Mouse (Mus musculus) CH12.LX (cell line): ENCODE data around the gene Lime1. TPM values are rescaled to one million over a fixed set of nuclear protein-coding genes. Genes with fewer than 3 reads are reported as not detected.

Experiments
- DNase-seq: peaks from one replicate; pipeline ENCODE4 v3.0.0-alpha.2; 2013; ENCODE audit errors: extremely low read depth
- H3K27ac ChIP-seq: 2 replicates; pipeline ENCODE4 v1.5.1; 2012; ENCODE audit warnings: low read depth, mild to moderate bottlenecking, control low read depth, moderate library complexity; ENCODE audit not compliant: insufficient read depth
- H3K27me3 ChIP-seq: replicated peaks from 2 replicates; pipeline ENCODE3; 2012; ENCODE audit warnings: inconsistent platforms
- H3K36me3 ChIP-seq, 2 experiments: replicated peaks in 1 of 2; 2 replicates each; pipeline versions ENCODE3 to v1.6.1; 2012; ENCODE audit warnings: inconsistent platforms in 1 of 2, low read length in 1 of 2, mild to moderate bottlenecking in 1 of 2, mixed read lengths in 1 of 2, moderate library complexity in 1 of 2; ENCODE audit not compliant: control insufficient read depth in 1 of 2, insufficient read depth in 1 of 2
- H3K4me1 ChIP-seq, 2 experiments: 2 replicates each; pipeline ENCODE4 v1.6.1; 2012; ENCODE audit warnings: inconsistent platforms in 1 of 2, moderate library complexity in 1 of 2; ENCODE audit not compliant: insufficient read depth in 2 of 2, control insufficient read depth in 1 of 2
- H3K4me2 ChIP-seq: 2 replicates; pipeline ENCODE4 v1.6.1; 2012; ENCODE audit warnings: low read depth, mild to moderate bottlenecking, control low read depth; ENCODE audit not compliant: poor library complexity, insufficient read depth, severe bottlenecking
- H3K4me3 ChIP-seq, 3 experiments: fragments of 150-350 bp in 1 of 3; sonication (generic) in 1 of 3; replicated peaks in 1 of 3; 2 replicates each; pipeline versions ENCODE3 to v1.5.1; 2011 to 2012; ENCODE audit warnings: low read depth in 2 of 3, low read length in 2 of 3, mild to moderate bottlenecking in 2 of 3, moderate library complexity in 2 of 3, control low read depth in 1 of 3, improper control_type of control experiment in 1 of 3, inconsistent platforms in 1 of 3, mixed read lengths in 1 of 3; ENCODE audit not compliant: poor library complexity in 1 of 3
- H3K79me2 ChIP-seq: replicated peaks from 2 replicates; pipeline ENCODE4 v1.6.1; 2012; ENCODE audit warnings: mild to moderate bottlenecking, moderate library complexity; ENCODE audit not compliant: control insufficient read depth, poor library complexity, insufficient read depth, severe bottlenecking; ENCODE audit errors: extremely low read depth
- H3K9ac ChIP-seq: 2 replicates; pipeline ENCODE4 v1.6.1; 2012; ENCODE audit warnings: low read depth, mild to moderate bottlenecking, control low read depth, moderate library complexity; ENCODE audit not compliant: insufficient read depth
- H3K9me3 ChIP-seq: replicated peaks from 2 replicates; pipeline ENCODE3; 2012; ENCODE audit warnings: low read length, inconsistent platforms, mixed read lengths
- E2F4 ChIP-seq: IDR thresholded peaks from 2 replicates; pipeline ENCODE4 v1.6.1; 2011; ENCODE audit warnings: low read depth, low read length, improper control_type of control experiment; ENCODE audit not compliant: insufficient replicate concordance
- ELF1 ChIP-seq: IDR thresholded peaks from 2 replicates; pipeline ENCODE4 v1.6.1; 2014; ENCODE audit warnings: low read depth, mild to moderate bottlenecking, inconsistent platforms, low read length, improper control_type of control experiment
- HCFC1 ChIP-seq: IDR thresholded peaks from 2 replicates; pipeline ENCODE4 v1.6.1; 2012; ENCODE audit warnings: low read depth, mild to moderate bottlenecking, inconsistent platforms, low read length, improper control_type of control experiment
- IRF4 ChIP-seq: IDR thresholded peaks from 2 replicates; pipeline ENCODE4 v1.6.1; 2014; ENCODE audit warnings: low read depth, mild to moderate bottlenecking, inconsistent platforms, low read length, improper control_type of control experiment
- MEF2A ChIP-seq: IDR thresholded peaks from 2 replicates; pipeline ENCODE4 v1.6.1; 2014; ENCODE audit warnings: low read depth, mild to moderate bottlenecking, inconsistent platforms, low read length, improper control_type of control experiment, borderline replicate concordance
- MXI1 ChIP-seq: IDR thresholded peaks from 2 replicates; pipeline ENCODE4 v1.6.1; 2011; ENCODE audit warnings: mild to moderate bottlenecking, low read depth, low read length, improper control_type of control experiment
- MYC ChIP-seq: IDR thresholded peaks from 2 replicates; pipeline ENCODE4 v1.6.1; 2011; ENCODE audit warnings: low read depth, mild to moderate bottlenecking, improper control_type of control experiment, low read length
- PAX5 ChIP-seq: IDR thresholded peaks from 2 replicates; pipeline ENCODE4 v1.6.1; 2012; ENCODE audit warnings: low read length, inconsistent platforms, mixed read lengths
- POLR2A ChIP-seq: IDR thresholded peaks from 2 replicates; pipeline ENCODE4 v1.6.1; 2011; ENCODE audit warnings: low read depth, mild to moderate bottlenecking, improper control_type of control experiment, low read length
- RAD21 ChIP-seq: IDR thresholded peaks from 2 replicates; pipeline ENCODE4 v1.6.1; 2011; ENCODE audit warnings: low read depth, mild to moderate bottlenecking, low read length, improper control_type of control experiment, moderate library complexity
- RCOR1 ChIP-seq: conservative IDR thresholded peaks from 2 replicates; pipeline ENCODE4 v1.6.1; 2012; ENCODE audit warnings: low read depth, mild to moderate bottlenecking, inconsistent platforms, low read length, improper control_type of control experiment
- SMC3 ChIP-seq: IDR thresholded peaks from 2 replicates; pipeline ENCODE4 v1.6.1; 2011; ENCODE audit warnings: low read depth, low read length, improper control_type of control experiment
- TBP ChIP-seq: conservative IDR thresholded peaks from 2 replicates; pipeline ENCODE4 v1.6.1; 2011; ENCODE audit warnings: low read depth, low read length, improper control_type of control experiment
- TCF12 ChIP-seq: IDR thresholded peaks from 2 replicates; pipeline ENCODE4 v1.6.1; 2014; ENCODE audit warnings: low read depth, mild to moderate bottlenecking, inconsistent platforms, low read length, improper control_type of control experiment
- UBTF ChIP-seq: IDR thresholded peaks from 2 replicates; pipeline ENCODE4 v1.6.1; 2012; ENCODE audit warnings: low read depth, mild to moderate bottlenecking, inconsistent platforms, low read length, improper control_type of control experiment, moderate library complexity
- USF2 ChIP-seq: conservative IDR thresholded peaks from 2 replicates; pipeline ENCODE4 v1.6.1; 2011; ENCODE audit warnings: low read depth, low read length, improper control_type of control experiment
- dilution Hi-C: fragments of 300-500 bp; cut with MboI; formaldehyde crosslinking; loops from 2 replicates; pipeline ENCODE4 v1.14.3; 2020; ENCODE audit warnings: low sequenced_read_pairs; ENCODE audit not compliant: extremely low pct_unique_long_range_greater_than_20kb, extremely low pct_ligation_motif_present
- in situ Hi-C: fragments of 300-500 bp; cut with MboI; formaldehyde crosslinking; loops from 3 replicates; pipeline ENCODE4 v1.14.3; 2019; ENCODE audit warnings: low sequenced_read_pairs, low pct_ligation_motif_present, low pct_unique_long_range_greater_than_20kb, mixed read lengths
- polyA plus RNA-seq: library from polyadenylated mRNA; unstranded; fragments of >175 nt; gene quantifications from 2 replicates; pipeline ENCODE4 v1.2.1, GENCODE M21; 2012; ENCODE audit warnings: low read depth; ENCODE audit not compliant: insufficient read length
- total RNA-seq, 2 experiments: library from RNA; depleted of rRNA; stranded (reverse); fragments of 300-350 nt in 1 of 2; fragments of >200 nt in 1 of 2; gene quantifications; 2 replicates each; pipeline ENCODE4 v1.2.3; 2012 to 2014

Lime1 gene
- total and polyA plus RNA-seq, 3 experiments = 59.7 to 70.7 (median 61.5) TPM

DNA sequence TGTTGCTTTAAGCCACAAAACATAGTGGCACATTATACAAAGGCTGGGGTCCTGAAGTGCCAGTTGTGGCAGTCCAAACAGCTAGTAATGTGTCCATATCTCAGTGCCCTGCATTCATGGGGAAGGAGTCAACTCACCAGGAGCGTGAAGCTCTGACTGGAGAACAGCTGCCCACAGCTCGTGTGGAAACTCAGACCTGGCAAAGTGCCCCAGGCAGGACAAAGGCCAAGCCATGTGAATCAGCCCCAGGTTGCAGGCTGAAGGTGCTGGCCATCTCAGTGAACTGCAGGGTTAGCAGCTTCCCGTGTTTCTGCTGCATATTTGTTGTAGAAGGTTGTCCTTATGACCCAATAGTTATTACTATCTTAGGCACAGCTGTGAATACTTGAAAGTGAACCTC lies 36.1 kb downstream of the Lime1 start:
- H3K79me2 ChIP-seq = peaks cover 2% of the 10 kb centered on the region; the same call in 1 of the 2 replicates
- no peak overlapping the region for H3K27ac ChIP-seq
- in situ Hi-C loops (loop anchor here (5.0 kb wide), 1 partner anchor 76 kb away; the partner anchor contains the start of gene Abhd16b), dilution Hi-C loops (no loop called here)
- DNase-seq = no peak
- peaks cover 7 to 12% of the 10 kb centered on the region in 2 experiments for H3K4me1 ChIP-seq
- no peak overlapping the region for H3K4me2 ChIP-seq
- no peaks in the 10 kb centered on the region for H3K9me3 ChIP-seq
- no peaks in the 10 kb centered on the region for H3K27me3 ChIP-seq
- no peak overlapping the region for H3K9ac ChIP-seq
- H3K36me3 ChIP-seq = peaks cover 4 to 61% of the 10 kb centered on the region in 2 experiments
- H3K4me3 ChIP-seq = no peak overlapping the region
- TF ChIP-seq IRF4 = no peak
- TF ChIP-seq RAD21 = no peak

GRCm38 (mm10) chr2:181419359-181419758 lies 39.5 kb downstream of the Lime1 start:
- H3K9ac ChIP-seq = no peak overlapping the region
- H3K4me3 ChIP-seq = no peak overlapping the region
- H3K36me3 ChIP-seq = peaks cover 11 to 78% of the 10 kb centered on the region in 2 experiments
- H3K27me3 ChIP-seq = no peaks in the 10 kb centered on the region
- peaks cover 0 to 7% of the 10 kb centered on the region in 2 experiments; a peak in 2 of 4 replicates for H3K4me1 ChIP-seq
- dilution Hi-C loops (no loop called here), in situ Hi-C loops (loop anchor here (5.0 kb wide), 1 partner anchor 73 kb away; the partner anchor contains the start of gene Abhd16b)
- TF ChIP-seq POLR2A (no peak), USF2 (no peak), MXI1 (no peak), UBTF (no peak), MEF2A (no peak), HCFC1 (no peak), PAX5 (no peak)
- no peaks in the 10 kb centered on the region for H3K9me3 ChIP-seq
- no peak overlapping the region for H3K27ac ChIP-seq
- H3K79me2 ChIP-seq = no peaks in the 10 kb centered on the region
- DNase-seq = no peak
- no peak overlapping the region for H3K4me2 ChIP-seq

GRCm38 (mm10) chr2:181420426-181420825 lies 40.5 kb downstream of the Lime1 start:
- Histone ChIP-seq H3K27me3 (no peaks in the 10 kb centered on the region), H3K4me3 (no peak overlapping the region), H3K79me2 (no peaks in the 10 kb centered on the region), H3K36me3 (peaks cover 11 to 75% of the 10 kb centered on the region in 2 experiments), H3K9me3 (no peaks in the 10 kb centered on the region), H3K27ac (no peak overlapping the region), H3K4me1 (peaks cover 0 to 8% of the 10 kb centered on the region in 2 experiments; a peak in 2 of 4 replicates), H3K9ac (no peak overlapping the region), H3K4me2 (no peak overlapping the region)
- no peak for DNase-seq
- in situ Hi-C loops = no loop called here
- dilution Hi-C loops = no loop called here
- TF ChIP-seq SMC3 (no peak), ELF1 (no peak), TBP (no peak), TCF12 (no peak), RAD21 (no peak), HCFC1 (no peak), POLR2A (no peak), E2F4 (no peak), MYC (no peak), RCOR1 (no peak)
- TF ChIP-seq, all 38 proteins: peak for 0
